Mouse (Mus musculus) heart, postnatal 25 days (tissue): ENCODE results near the gene Gcgr. TPM values are rescaled to one million over a fixed set of nuclear protein-coding genes. Genes with fewer than 3 reads are reported as not detected.
"Not testable (repeated sequence)": the region's sequence is repeated elsewhere in the genome, so short reads cannot be mapped to it uniquely, and the experiment has no call there.

ENCODE experiments used
- DNase-seq: peaks from one replicate; pipeline ENCODE4 v3.0.0; 2022; ENCODE audit warnings: low spot score
- intact Hi-C: fragments of 180-260 bp; cut with DNase I; formaldehyde crosslinking; loops from one replicate; pipeline ENCODE4 v1.15.1; 2025
- total RNA-seq, 2 experiments: library from RNA; stranded (reverse); gene quantifications; 2 replicates each; pipeline ENCODE4 v1.2.3; 2021

Gene Gcgr
- total RNA-seq, 2 experiments from 2014 or later, result 1.3 to 1.5 TPM

DNA sequence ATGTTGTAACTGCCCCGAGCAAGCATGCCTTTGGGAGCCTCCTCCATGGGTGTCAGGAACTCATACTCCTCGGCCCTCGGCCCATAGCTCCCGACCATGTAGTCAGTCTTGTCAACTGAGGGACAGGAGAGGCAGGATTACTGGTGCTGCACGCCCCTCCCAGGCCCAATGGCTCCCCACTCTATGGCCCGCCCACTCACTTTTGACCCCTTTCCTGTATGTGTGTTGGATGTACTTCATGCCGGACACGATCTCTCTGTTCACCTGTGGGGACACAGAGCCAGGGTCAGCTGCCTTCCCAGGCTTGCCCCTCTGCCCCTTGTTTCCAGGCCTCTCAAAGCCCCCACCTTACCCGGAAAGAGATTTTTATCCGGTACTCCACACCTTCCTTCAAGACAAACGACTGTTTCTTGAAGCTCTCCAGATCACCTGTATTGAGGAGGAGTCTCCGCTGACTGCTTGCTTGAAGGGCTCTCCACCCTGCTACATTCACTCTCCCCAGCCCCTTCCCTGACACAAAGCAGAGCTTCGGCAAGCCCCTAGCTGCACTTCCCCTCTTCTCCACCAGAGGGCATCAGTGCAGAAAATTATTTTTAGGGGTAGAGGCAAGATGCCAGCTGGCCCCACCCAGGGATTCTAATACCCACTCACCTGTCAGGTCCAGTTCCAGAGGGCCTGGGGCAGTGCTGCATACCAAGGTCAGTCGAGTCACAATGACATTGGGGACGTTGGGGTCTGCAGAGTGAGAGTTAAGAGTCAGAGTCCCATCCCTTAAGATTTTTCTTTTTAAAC is 49.0 kb downstream of the Gcgr start:
- intact Hi-C loops, result loop anchor here (1.0 to 2.0 kb wide), 2 partner anchors 33 to 133 kb away; no protein-coding TSS in a partner anchor
- DNase-seq, result no peak

GRCm38 (mm10) chr11:120580190-120580589 is 49.7 kb downstream of the Gcgr start:
- intact Hi-C loops, result no loop called here
- DNase-seq, result no peak

DNA sequence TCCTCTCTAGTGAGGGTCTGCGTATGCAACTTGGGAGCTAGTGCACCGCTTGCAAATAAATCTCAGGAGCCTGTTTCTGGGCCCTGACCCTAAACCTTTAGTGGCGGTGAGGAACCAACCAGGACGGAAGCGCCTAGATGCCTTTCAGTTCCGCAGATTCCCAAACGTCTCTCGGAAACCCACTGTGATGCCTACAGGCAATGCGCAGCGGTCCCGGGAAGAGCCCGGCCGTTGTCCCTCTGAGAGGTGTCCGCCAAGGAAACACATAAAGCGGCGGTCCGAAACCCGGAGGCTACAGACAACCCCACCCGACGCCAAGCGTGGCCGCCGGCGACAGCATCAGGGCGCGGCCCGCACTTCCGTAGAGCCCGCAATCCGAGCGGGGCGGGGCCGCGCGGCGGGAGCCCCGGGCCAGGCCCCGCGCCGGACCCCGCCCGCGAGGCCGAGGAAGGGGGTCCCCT is 50.4 kb downstream of the Gcgr start:
- intact Hi-C loops, result no loop called here
- no peak for DNase-seq

GRCm38 (mm10) chr11:120581490-120582267 is 51.2 kb downstream of the Gcgr start, which contains the start of gene Arhgdia:
Arhgdia (minus strand) TSS chr11:120581624.
- intact Hi-C loops, result loop anchor here (2.0 kb wide), 1 partner anchor 15 kb away; no protein-coding TSS in a partner anchor

DNA sequence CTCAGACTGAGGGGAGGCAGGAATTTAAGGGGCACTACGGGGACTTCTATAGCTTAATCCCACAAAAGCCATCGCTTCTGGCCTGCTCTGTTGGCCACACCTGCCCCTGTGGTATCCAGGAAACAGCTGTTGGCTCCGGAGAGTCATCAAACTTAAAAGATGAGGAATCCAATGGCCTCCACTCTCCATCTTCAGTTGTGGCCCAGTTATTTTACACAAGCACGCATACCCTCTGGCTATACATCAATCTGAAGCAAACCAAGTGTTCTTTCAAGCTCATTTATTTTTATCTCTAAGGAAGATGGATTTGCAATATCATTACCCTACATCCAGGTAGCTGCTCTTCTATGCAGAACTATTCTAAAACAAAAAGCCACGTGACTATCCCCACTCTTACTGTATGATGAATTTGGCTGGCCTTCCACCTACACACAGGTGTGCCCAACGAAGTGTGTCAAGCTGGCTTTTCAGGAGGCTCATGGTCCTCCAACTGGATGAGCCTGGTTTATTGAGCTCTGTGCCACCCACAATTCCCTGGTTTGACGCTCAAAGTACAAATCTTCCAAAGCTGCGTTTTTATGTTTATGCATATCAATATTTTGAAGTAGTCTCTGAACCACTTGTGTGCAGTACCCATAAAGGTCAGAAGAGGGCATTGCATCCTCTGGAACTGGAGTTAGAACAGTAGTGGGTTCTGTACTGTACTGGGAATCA is 51.9 kb downstream of the Gcgr start:
- intact Hi-C loops, result loop anchor here (2.0 kb wide), 1 partner anchor 14 kb away; no protein-coding TSS in a partner anchor
- DNase-seq, result no peak

More at GRCm38 (mm10) chr11:120581490-120582267, 51.2 kb downstream of the Gcgr start, which contains the start of gene Arhgdia:
- peak; percentile 79 for DNase-seq

DNA sequence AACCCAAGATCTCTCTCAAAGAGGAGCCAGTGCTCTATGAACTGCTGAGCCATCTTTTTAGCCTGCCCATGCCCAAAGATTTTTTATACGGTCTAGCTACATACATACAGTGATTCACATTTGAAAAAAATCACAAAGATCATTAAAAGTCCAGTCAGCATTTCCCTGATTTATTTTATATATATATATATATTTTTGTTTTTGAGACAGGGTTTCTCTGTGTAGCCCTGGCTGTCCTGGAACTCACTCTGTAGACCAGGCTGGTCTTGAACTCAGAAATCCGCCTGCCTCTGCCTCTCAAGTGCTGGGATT is 52.4 kb downstream of the Gcgr start:
- intact Hi-C loops, result loop anchor here (2.0 kb wide), 1 partner anchor 14 kb away; no protein-coding TSS in a partner anchor

DNA sequence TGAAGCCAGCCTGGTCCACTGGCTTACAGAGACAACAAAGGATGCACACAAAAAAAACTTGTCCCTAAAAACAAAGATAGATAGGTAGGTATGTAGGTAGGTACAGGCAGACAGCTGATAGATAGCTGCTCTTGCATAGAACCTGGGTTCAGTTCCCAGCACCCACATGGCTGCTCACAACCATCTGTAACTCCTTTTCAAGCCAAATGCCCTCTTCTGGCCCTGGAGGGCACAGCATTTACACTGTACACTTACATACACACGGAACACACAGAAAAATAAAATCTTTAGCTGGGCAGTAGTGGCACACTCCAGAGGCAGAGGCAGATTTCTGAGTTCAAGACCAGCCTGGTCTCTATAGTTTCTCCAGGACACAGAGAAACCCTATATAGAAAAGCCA is 53.4 kb downstream of the Gcgr start:
- intact Hi-C loops, result loop anchor here (2.0 kb wide), 1 partner anchor 13 kb away; no protein-coding TSS in a partner anchor
- DNase-seq, result no peak

More for the DNA sequence above, 52.4 kb downstream of the Gcgr start:
- DNase-seq, result not testable (repeated sequence)

DNA sequence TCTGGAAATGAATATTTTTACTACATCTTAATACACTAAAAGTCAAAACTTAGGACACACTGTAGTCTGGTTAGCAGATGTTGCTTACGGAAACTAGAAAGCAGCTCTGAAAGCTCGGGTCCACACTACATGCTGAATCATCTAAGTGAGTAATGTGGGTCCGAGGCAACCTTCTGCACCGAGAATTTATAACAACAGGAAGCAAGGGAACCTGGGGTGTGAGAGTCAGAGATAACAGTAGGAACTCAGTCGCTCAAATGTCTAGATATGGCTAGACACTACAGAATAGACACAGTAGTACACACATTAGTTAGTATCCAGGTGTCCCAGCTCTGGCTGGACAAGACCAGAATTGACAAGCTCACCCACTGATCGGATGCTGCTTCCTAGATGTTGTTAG is 58.0 kb downstream of the Gcgr start:
- no peak for DNase-seq
- intact Hi-C loops, result no loop called here

Other genes starting within 250 kb of the Gcgr start
- gene Actg1, start 182.2 kb upstream of the Gcgr start, total RNA-seq, result 100 to 1,000 TPM; 282 to 346 TPM
- gene Fscn2, start 169.2 kb upstream of the Gcgr start, total RNA-seq, result not detected
- 10 to 100 TPM; 15.2 to 15.3 TPM for gene Faap100, start 151.9 kb upstream of the Gcgr start, total RNA-seq
- 10 to 100 TPM; 53.0 to 59.3 TPM for gene Nploc4, start 93.0 kb upstream of the Gcgr start, total RNA-seq
- gene Tspan10, start 88.1 kb upstream of the Gcgr start, total RNA-seq, result 1 to 10 TPM; 1.4 to 1.6 TPM
- under 1 TPM; 0.47 to 0.84 TPM for gene Pde6g, start 77.2 kb upstream of the Gcgr start, total RNA-seq
- gene Oxld1, start 72.6 kb upstream of the Gcgr start, total RNA-seq, result 10 to 100 TPM; 53.7 to 56.4 TPM
- 1 to 10 TPM; 7.9 to 8.9 TPM for gene Ccdc137, start 72.6 kb upstream of the Gcgr start, total RNA-seq
- 10 to 100 TPM; 10.5 to 10.6 TPM for gene Arl16, start 63.1 kb upstream of the Gcgr start, total RNA-seq
- gene Mrpl12, start 46.1 kb upstream of the Gcgr start, total RNA-seq, result 100 to 1,000 TPM; 253 to 263 TPM
- 10 to 100 TPM; 13.1 to 14.8 TPM for gene Slc25a10, start 38.9 kb upstream of the Gcgr start, total RNA-seq
- 10 to 100 TPM; 44.1 to 46.9 TPM for gene Mcrip1, start 19.0 kb downstream of the Gcgr start, total RNA-seq
- not detected for gene Ppp1r27, start 20.4 kb downstream of the Gcgr start, total RNA-seq
- 100 to 1,000 TPM; 228 to 255 TPM for gene P4hb, start 42.6 kb downstream of the Gcgr start, total RNA-seq
- gene Arhgdia, start 50.9 kb downstream of the Gcgr start, total RNA-seq, result 100 to 1,000 TPM; 142 to 158 TPM
- 10 to 100 TPM; 49.3 to 52.6 TPM for gene Alyref, start 67.7 kb downstream of the Gcgr start, total RNA-seq
- 10 to 100 TPM; 82.6 to 90.3 TPM for gene Anapc11, start 67.7 kb downstream of the Gcgr start, total RNA-seq
- not detected for gene Npb, start 77.8 kb downstream of the Gcgr start, total RNA-seq
- gene Pcyt2, start 87.2 kb downstream of the Gcgr start, total RNA-seq, result 10 to 100 TPM; 54.2 to 59.3 TPM
- gene Sirt7, start 94.5 kb downstream of the Gcgr start, total RNA-seq, result 1 to 10 TPM; 7.7 to 8.3 TPM
- 10 to 100 TPM; 38.7 to 42.1 TPM for gene Mafg, start 102.9 kb downstream of the Gcgr start, total RNA-seq
- 1 to 10 TPM; 1.6 to 2.3 TPM for gene Pycr1, start 113.1 kb downstream of the Gcgr start, total RNA-seq
- 10 to 100 TPM; 78.3 to 78.8 TPM for gene Myadml2, start 117.5 kb downstream of the Gcgr start, total RNA-seq
- gene Notum, start 130.5 kb downstream of the Gcgr start, total RNA-seq, result under 1 TPM in 1 of 2 experiments, not detected in 1; 0.20 TPM
- 10 to 100 TPM; 33.0 to 33.9 TPM for gene Aspscr1, start 142.3 kb downstream of the Gcgr start, total RNA-seq
- gene Cenpx, start 183.0 kb downstream of the Gcgr start, total RNA-seq, result 10 to 100 TPM; 31.2 to 35.7 TPM
- 1 to 10 TPM; 5.6 to 6.2 TPM for gene Lrrc45, start 183.2 kb downstream of the Gcgr start, total RNA-seq
- gene Rac3, start 190.8 kb downstream of the Gcgr start, total RNA-seq, result 1 to 10 TPM; 1.2 to 1.8 TPM
- gene Dcxr, start 196.6 kb downstream of the Gcgr start, total RNA-seq, result 1 to 10 TPM; 6.8 to 7.5 TPM
- 10 to 100 TPM; 16.7 to 22.1 TPM for gene Cbr2, start 201.4 kb downstream of the Gcgr start, total RNA-seq
- 10 to 100 TPM; 21.2 to 40.2 TPM for gene Hmga1b, start 232.1 kb downstream of the Gcgr start, total RNA-seq